Mouse (Mus musculus) erythroblast, embryonic 14.5 days (primary cell): Measurements from ENCODE around the gene Gba. TPM values are rescaled to one million over a fixed set of nuclear protein-coding genes. Genes with fewer than 3 reads are reported as not detected.
A peak's percentile ranks its signal among the peaks of the same experiment; 100 is the strongest.

ENCODE experiments used
- H3K27me3 ChIP-seq: 2 replicates; pipeline ENCODE4 v1.6.1; 2012; ENCODE audit warnings: inconsistent platforms; ENCODE audit not compliant: control insufficient read depth
- H3K36me3 ChIP-seq: 2 replicates; pipeline ENCODE4 v1.6.1; 2012; ENCODE audit warnings: mild to moderate bottlenecking, inconsistent platforms; ENCODE audit not compliant: control insufficient read depth
- H3K4me1 ChIP-seq: 2 replicates; pipeline ENCODE4 v1.6.1; 2012; ENCODE audit warnings: inconsistent platforms; ENCODE audit not compliant: control insufficient read depth
- H3K4me3 ChIP-seq: replicated peaks from 2 replicates; pipeline ENCODE3; 2012; ENCODE audit warnings: moderate library complexity, mild to moderate bottlenecking, inconsistent platforms
- H3K9me3 ChIP-seq: 2 replicates; pipeline ENCODE4 v1.6.1; 2012; ENCODE audit warnings: low read length, inconsistent platforms, mixed read lengths; ENCODE audit not compliant: control insufficient read depth
- GATA1 ChIP-seq: IDR thresholded peaks from 2 replicates; pipeline ENCODE4 v1.6.1; 2012; ENCODE audit warnings: low read length, inconsistent platforms, mixed read lengths
- TAL1 ChIP-seq: IDR thresholded peaks from 3 replicates; pipeline ENCODE4 v1.6.1; 2012; ENCODE audit warnings: low read length, inconsistent platforms, mixed read lengths
- polyA plus RNA-seq: library from polyadenylated mRNA; stranded (reverse); fragments of >175 nt; gene quantifications from 2 replicates; pipeline ENCODE4 v1.2.3, GENCODE M21; 2012

The Gba gene
- polyA plus RNA-seq, 1 experiment: 0.57 TPM

DNA sequence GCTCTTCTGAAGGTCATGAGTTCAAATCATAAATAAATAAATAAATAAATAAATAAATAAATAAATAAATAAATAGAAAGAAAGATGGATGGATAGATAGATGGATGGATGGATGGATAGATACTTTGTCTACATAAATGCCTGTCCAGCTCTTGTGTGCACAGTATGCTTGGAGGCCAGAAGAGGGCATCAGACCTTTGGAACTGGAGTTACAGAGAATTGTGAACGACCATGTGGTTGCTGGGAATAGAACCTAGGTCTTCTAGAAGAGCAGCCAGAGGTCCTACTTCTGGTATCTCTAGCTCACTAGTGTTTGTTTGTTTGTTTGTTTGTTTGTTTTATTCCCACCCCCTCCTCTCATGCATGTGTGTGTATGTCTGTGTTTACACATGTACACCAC, 9.4 kb upstream of the Gba start:
- Histone ChIP-seq H3K4me3 (no peak overlapping the region), H3K4me1 (peaks cover 23% of the 10 kb centered on the region), H3K27me3 (peaks cover 26% of the 10 kb centered on the region), H3K36me3 (no peaks in the 10 kb centered on the region), H3K9me3 (no peaks in the 10 kb centered on the region)
- TF ChIP-seq GATA1 (no peak), TAL1 (no peak)

DNA sequence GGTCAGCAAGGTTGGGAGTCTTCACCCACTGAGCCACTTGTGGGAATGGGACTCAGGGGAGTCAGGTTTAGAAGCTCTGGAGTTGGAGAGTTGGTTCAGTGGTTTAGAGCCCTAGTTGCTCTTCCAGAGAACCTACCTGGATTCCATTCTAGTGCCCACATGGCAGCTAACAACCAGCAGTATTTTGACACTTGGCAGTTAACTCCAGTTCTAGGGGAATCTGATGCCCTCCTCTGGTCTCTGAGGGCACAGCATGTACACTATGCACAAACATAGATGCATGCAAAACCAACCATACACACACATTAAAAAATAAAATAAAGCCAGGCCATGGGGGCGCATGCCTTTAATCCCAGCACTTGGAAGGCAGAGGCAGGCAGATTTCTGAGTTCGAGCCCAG, 8.9 kb upstream of the Gba start:
- no peak for TF ChIP-seq TAL1
- no peak for TF ChIP-seq GATA1
- peaks cover 23% of the 10 kb centered on the region for H3K27me3 ChIP-seq
- peaks cover 23% of the 10 kb centered on the region for H3K4me1 ChIP-seq
- no peaks in the 10 kb centered on the region for H3K36me3 ChIP-seq
- no peaks in the 10 kb centered on the region for H3K9me3 ChIP-seq
- no peak overlapping the region for H3K4me3 ChIP-seq

DNA sequence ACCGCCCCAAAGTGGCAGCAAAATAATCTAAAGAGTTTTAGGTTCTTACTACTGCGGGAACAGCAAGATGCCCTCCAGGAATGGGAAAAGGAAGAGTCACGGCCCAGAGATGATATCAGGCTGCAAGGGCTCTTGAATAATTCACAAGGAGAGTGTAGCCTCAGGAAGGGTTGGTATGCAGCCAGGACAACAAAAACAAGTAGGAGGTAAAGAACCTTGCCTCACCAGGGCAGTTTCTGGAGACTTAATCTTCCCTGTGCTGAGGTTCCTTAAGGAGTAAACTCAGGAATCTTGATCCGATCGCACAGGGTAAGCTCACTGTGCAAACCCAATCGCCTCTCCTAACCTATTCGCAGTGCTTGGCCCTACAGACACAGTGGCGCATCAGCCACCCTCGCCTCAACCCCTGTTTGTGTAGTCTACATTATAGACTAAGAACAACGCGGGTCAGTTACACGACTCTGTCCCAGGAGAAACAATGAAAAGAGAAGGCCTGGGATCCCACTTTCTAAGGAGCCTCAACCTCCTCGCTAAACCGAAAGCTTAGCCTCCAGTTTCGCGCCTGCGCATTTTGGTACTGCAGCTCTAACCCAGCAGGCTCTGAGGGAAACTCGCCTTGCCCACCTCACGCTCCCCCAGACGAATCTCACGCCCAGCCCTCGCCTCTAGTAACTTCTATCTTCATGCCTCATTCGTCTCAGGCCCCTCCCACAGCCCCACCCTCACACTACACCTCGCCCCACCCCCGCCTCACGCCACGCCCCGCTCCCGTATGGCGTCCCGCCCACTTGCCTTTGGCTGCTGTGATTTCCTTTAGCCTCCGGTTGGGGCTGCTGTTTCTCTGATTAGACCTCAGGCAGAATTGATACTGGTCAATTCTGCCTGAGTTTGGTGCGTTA, 6.5 kb upstream of the Gba start:
- TF ChIP-seq GATA1 (no peak), TAL1 (no peak)
- Histone ChIP-seq H3K4me3 (peak overlapping the region; percentile 64), H3K36me3 (no peaks in the 10 kb centered on the region), H3K4me1 (peaks cover 23% of the 10 kb centered on the region), H3K27me3 (peaks cover 11% of the 10 kb centered on the region), H3K9me3 (no peaks in the 10 kb centered on the region)

DNA sequence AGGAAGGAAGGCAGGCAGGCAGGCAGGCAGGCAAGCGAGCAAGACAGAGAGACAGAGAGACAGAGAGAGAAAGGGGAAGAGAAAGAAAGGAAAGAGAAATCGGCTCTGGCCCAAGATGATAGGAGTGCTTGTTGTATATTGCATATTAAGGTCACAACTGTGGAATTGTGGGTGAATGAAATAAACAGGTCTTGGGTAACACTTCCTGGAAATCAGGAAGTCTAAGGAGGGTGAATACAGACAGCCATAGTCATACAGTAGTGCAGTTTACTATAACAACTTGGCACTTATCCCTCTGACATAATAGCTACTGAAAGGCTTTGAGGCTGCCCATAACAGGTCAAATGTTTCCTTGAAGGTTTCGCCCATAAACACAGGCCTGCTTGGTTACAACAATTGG, 2.9 kb upstream of the Gba start:
- peaks cover 31% of the 10 kb centered on the region for H3K4me1 ChIP-seq
- peaks cover 5% of the 10 kb centered on the region for H3K36me3 ChIP-seq
- H3K27me3 ChIP-seq: peaks cover 11% of the 10 kb centered on the region
- TF ChIP-seq TAL1 (no peak), GATA1 (no peak)
- H3K4me3 ChIP-seq: no peak overlapping the region
- H3K9me3 ChIP-seq: no peaks in the 10 kb centered on the region

GRCm38 (mm10) chr3:89203142-89203514, 400 bp downstream of the Gba start:
- H3K36me3 ChIP-seq: peaks cover 37% of the 10 kb centered on the region
- TF ChIP-seq TAL1 (no peak), GATA1 (no peak)
- H3K4me3 ChIP-seq: peak overlapping the region; percentile 62
- H3K4me1 ChIP-seq: peaks cover 12% of the 10 kb centered on the region
- peaks cover 4% of the 10 kb centered on the region for H3K27me3 ChIP-seq
- H3K9me3 ChIP-seq: no peaks in the 10 kb centered on the region

- Histone ChIP-seq H3K4me1 (peaks cover 12% of the 10 kb centered on the region), H3K9me3 (no peaks in the 10 kb centered on the region), H3K4me3 (no peak overlapping the region), H3K36me3 (peaks cover 67% of the 10 kb centered on the region), H3K27me3 (no peaks in the 10 kb centered on the region)
- no peak for TF ChIP-seq GATA1
- no peak for TF ChIP-seq TAL1
Observed at GRCm38 (mm10) chr3:89206079-89206478, 3.4 kb downstream of the Gba start.

DNA sequence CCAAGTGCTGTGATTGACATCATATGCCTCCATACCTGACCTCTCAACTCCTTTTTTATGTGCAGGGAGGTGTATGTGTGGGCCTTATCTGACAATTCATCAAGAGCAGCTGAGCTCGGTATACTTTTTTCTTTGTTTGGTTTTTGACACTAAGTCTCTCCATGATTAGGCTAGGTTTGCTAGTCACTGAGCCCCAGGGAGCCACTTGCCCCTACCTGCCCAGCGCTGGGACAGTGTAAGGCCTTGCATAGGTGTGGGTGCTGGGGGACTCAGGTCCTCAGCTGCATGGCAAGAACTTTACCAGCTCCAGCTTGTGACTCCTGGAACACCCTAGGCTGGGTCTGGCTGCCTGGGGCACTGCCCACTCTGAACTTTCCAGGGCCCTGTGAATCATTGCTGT, 4.0 kb downstream of the Gba start:
- Histone ChIP-seq H3K27me3 (no peaks in the 10 kb centered on the region), H3K4me3 (no peak overlapping the region), H3K4me1 (peaks cover 15% of the 10 kb centered on the region), H3K36me3 (peaks cover 71% of the 10 kb centered on the region), H3K9me3 (no peaks in the 10 kb centered on the region)
- TF ChIP-seq GATA1: no peak
- TF ChIP-seq TAL1: no peak

DNA sequence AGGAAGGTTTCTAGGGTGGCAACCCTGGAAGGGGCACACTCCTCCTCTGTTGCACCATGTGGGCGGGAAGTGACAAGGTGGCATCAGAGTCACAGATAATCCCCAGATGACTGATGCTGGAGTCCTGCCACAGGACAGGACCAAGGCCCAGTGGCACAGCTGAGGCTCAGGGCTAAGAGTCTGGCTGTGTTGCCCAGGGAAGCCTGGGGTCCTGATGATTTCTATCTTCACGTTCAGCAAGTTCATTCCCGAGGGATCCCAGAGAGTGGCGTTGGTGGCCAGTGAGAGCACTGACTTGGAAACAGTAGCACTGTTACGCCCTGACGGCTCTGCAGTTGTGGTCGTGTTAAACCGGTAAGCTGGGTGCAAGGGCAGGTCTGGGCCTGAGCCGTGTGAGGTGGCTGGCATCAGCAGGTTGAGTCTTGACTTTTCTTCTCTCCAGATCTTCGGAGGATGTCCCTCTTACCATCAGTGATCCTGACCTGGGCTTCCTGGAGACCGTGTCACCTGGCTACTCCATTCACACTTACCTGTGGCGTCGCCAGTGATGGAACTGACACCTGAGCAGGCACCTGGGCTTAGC, 5.4 kb downstream of the Gba start:
- Histone ChIP-seq H3K27me3 (no peaks in the 10 kb centered on the region), H3K4me1 (peaks cover 22% of the 10 kb centered on the region), H3K4me3 (no peak overlapping the region), H3K36me3 (peaks cover 74% of the 10 kb centered on the region), H3K9me3 (no peaks in the 10 kb centered on the region)
- TF ChIP-seq TAL1: no peak
- no peak for TF ChIP-seq GATA1

DNA sequence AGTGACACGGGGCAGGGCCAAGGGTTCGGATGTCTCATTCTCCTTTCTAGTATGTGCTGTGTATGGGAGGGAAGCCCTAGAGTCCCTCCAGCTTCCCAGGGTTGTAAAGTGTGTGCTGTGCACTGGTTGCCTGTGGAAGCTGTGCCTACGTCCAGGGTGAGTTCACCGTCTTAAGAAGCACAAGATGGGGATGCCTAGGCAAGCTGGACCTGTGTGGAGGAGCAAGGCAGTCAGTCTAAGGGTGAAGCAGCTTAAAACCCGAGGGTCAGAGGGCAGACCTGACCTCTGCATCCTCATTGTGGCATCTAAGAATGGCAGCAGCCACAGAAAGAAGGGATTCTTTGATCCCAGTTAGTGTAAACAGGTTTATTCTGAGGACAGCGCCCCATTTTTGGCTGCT, 6.0 kb downstream of the Gba start:
- Histone ChIP-seq H3K36me3 (peaks cover 74% of the 10 kb centered on the region), H3K4me1 (peaks cover 22% of the 10 kb centered on the region)

More for the DNA sequence above, 6.0 kb downstream of the Gba start:
- no peak overlapping the region for H3K4me3 ChIP-seq
- no peaks in the 10 kb centered on the region for H3K27me3 ChIP-seq
- TF ChIP-seq TAL1: no peak
- no peak for TF ChIP-seq GATA1
- H3K9me3 ChIP-seq: no peaks in the 10 kb centered on the region
